Mouse (Mus musculus): ENCODE results near the gene Dus3l. TPM values are rescaled to one million over a fixed set of nuclear protein-coding genes. Genes with fewer than 3 reads are reported as not detected.

The Dus3l gene
- polyA plus RNA-seq (2012; rRNA removed), result 32.1 and 55.6 TPM in 2 replicates

- no peaks in the 10 kb centered on the region for H3K27me3 ChIP-seq (ENCODE audit: control insufficient read depth, insufficient read depth, low read length)
- peaks cover 26% of the 10 kb centered on the region for H3K36me3 ChIP-seq (ENCODE audit: control insufficient read depth, insufficient read depth, low read length)
- peak within 1 kb of the TSS; percentile 98 for H3K27ac ChIP-seq (ENCODE audit: insufficient read depth, low read depth, low read length)
- TF ChIP-seq CTCF (IDR thresholded peaks at IDR 0.05; ENCODE audit: extremely low read depth, insufficient read length, insufficient replicate concordance, low read depth, low read length) (no peak; the same call in 1 of the 2 replicates), POLR2A (IDR thresholded peaks at IDR 0.05; ENCODE audit: low read depth, low read length) (no peak; the same call in 1 of the 2 replicates)
- H3K4me3 ChIP-seq (ENCODE audit: low read depth, low read length), result peak within 1 kb of the TSS; percentile 91
- H3K4me1 ChIP-seq (ENCODE audit: control insufficient read depth, insufficient read depth, insufficient read length, low read length), result peaks cover 18% of the 10 kb centered on the region
- under 1% methylated on average over 58 of the region's 58 CpGs for WGBS
Measured at GRCm38 (mm10) chr17:56764474-56765354, at the start of gene Dus3l. Dus3l (plus strand) TSS chr17:56764757.

- H3K27ac ChIP-seq (ENCODE audit: insufficient read depth, low read depth, low read length), result no peak overlapping the region
- no peaks in the 10 kb centered on the region for H3K27me3 ChIP-seq (ENCODE audit: control insufficient read depth, insufficient read depth, low read length)
- peaks cover 14% of the 10 kb centered on the region for H3K36me3 ChIP-seq (ENCODE audit: control insufficient read depth, insufficient read depth, low read length)
- WGBS, result 86% methylated on average over 11 of the region's 11 CpGs
- TF ChIP-seq POLR2A (IDR thresholded peaks at IDR 0.05; ENCODE audit: low read depth, low read length) (no peak), CTCF (IDR thresholded peaks at IDR 0.05; ENCODE audit: extremely low read depth, insufficient read length, insufficient replicate concordance, low read depth, low read length) (no peak)
- peaks cover 4% of the 10 kb centered on the region for H3K4me1 ChIP-seq (ENCODE audit: control insufficient read depth, insufficient read depth, insufficient read length, low read length)
- no peak overlapping the region for H3K4me3 ChIP-seq (ENCODE audit: low read depth, low read length)
Measured at GRCm38 (mm10) chr17:56715360-56715759, 49.2 kb upstream of the Dus3l start.

- TF ChIP-seq CTCF (IDR thresholded peaks at IDR 0.05; ENCODE audit: extremely low read depth, insufficient read length, insufficient replicate concordance, low read depth, low read length), result no peak
- no peak; the same call in 1 of the 2 replicates for TF ChIP-seq POLR2A (IDR thresholded peaks at IDR 0.05; ENCODE audit: low read depth, low read length)
- peak overlapping the region; percentile 27; the same call in 1 of the 2 replicates for H3K27ac ChIP-seq (ENCODE audit: insufficient read depth, low read depth, low read length)
- peak overlapping the region; percentile 87 for H3K4me3 ChIP-seq (ENCODE audit: low read depth, low read length)
- WGBS, result 21% methylated on average over 22 of the region's 22 CpGs
- H3K4me1 ChIP-seq (ENCODE audit: control insufficient read depth, insufficient read depth, insufficient read length, low read length), result peaks cover 4% of the 10 kb centered on the region
- no peaks in the 10 kb centered on the region for H3K27me3 ChIP-seq (ENCODE audit: control insufficient read depth, insufficient read depth, low read length)
- H3K36me3 ChIP-seq (ENCODE audit: control insufficient read depth, insufficient read depth, low read length), result peaks cover 8% of the 10 kb centered on the region
Measured at GRCm38 (mm10) chr17:56715914-56716654, 48.5 kb upstream of the Dus3l start.

- Histone ChIP-seq H3K4me1 (ENCODE audit: control insufficient read depth, insufficient read depth, insufficient read length, low read length) (peaks cover 4% of the 10 kb centered on the region), H3K27ac (ENCODE audit: insufficient read depth, low read depth, low read length) (peak overlapping the region; percentile 67), H3K27me3 (ENCODE audit: control insufficient read depth, insufficient read depth, low read length) (no peaks in the 10 kb centered on the region), H3K4me3 (ENCODE audit: low read depth, low read length) (peak overlapping the region; percentile 87), H3K36me3 (ENCODE audit: control insufficient read depth, insufficient read depth, low read length) (peaks cover 8% of the 10 kb centered on the region; the same call in 1 of the 2 replicates)
- no peak for TF ChIP-seq CTCF (IDR thresholded peaks at IDR 0.05; ENCODE audit: extremely low read depth, insufficient read length, insufficient replicate concordance, low read depth, low read length)
- peak; percentile 59; the same call in 1 of the 2 replicates for TF ChIP-seq POLR2A (IDR thresholded peaks at IDR 0.05; ENCODE audit: low read depth, low read length)
- WGBS, result under 1% methylated on average over 55 of the region's 55 CpGs
Measured at GRCm38 (mm10) chr17:56716655-56717362, 47.7 kb upstream of the Dus3l start.

GRCm38 (mm10) chr17:56717363-56718058 lies 47.0 kb upstream of the Dus3l start, which contains the start of the genes Ndufa11 and Vmac:
Ndufa11 (plus strand) TSS chr17:56717767.
Vmac (minus strand) TSS chr17:56718022.
- no peak for TF ChIP-seq CTCF (IDR thresholded peaks at IDR 0.05; ENCODE audit: extremely low read depth, insufficient read length, insufficient replicate concordance, low read depth, low read length)
- peak; percentile 63; the same call in 1 of the 2 replicates for TF ChIP-seq POLR2A (IDR thresholded peaks at IDR 0.05; ENCODE audit: low read depth, low read length)
- Histone ChIP-seq H3K36me3 (ENCODE audit: control insufficient read depth, insufficient read depth, low read length) (peaks cover 11% of the 10 kb centered on the region), H3K27me3 (ENCODE audit: control insufficient read depth, insufficient read depth, low read length) (no peaks in the 10 kb centered on the region), H3K4me3 (ENCODE audit: low read depth, low read length) (peak within 1 kb of the TSS; percentile 87), H3K27ac (ENCODE audit: insufficient read depth, low read depth, low read length) (peak within 1 kb of the TSS; percentile 67), H3K4me1 (ENCODE audit: control insufficient read depth, insufficient read depth, insufficient read length, low read length) (peaks cover 4% of the 10 kb centered on the region)
- WGBS, result under 1% methylated on average over 59 of the region's 59 CpGs

- H3K4me1 ChIP-seq (ENCODE audit: control insufficient read depth, insufficient read depth, insufficient read length, low read length), result peaks cover 4% of the 10 kb centered on the region
- WGBS, result 61% methylated on average over 5 of the region's 5 CpGs
- H3K27me3 ChIP-seq (ENCODE audit: control insufficient read depth, insufficient read depth, low read length), result no peaks in the 10 kb centered on the region
- no peak overlapping the region for H3K27ac ChIP-seq (ENCODE audit: insufficient read depth, low read depth, low read length)
- TF ChIP-seq POLR2A (IDR thresholded peaks at IDR 0.05; ENCODE audit: low read depth, low read length), result no peak
- no peak for TF ChIP-seq CTCF (IDR thresholded peaks at IDR 0.05; ENCODE audit: extremely low read depth, insufficient read length, insufficient replicate concordance, low read depth, low read length)
- H3K4me3 ChIP-seq (ENCODE audit: low read depth, low read length), result no peak overlapping the region
- peaks cover 19% of the 10 kb centered on the region for H3K36me3 ChIP-seq (ENCODE audit: control insufficient read depth, insufficient read depth, low read length)
Measured at GRCm38 (mm10) chr17:56722441-56722840, 42.1 kb upstream of the Dus3l start.
